Mouse (Mus musculus): Measurements from ENCODE around the gene Sptbn1. TPM values are rescaled to one million over a fixed set of nuclear protein-coding genes. Genes with fewer than 3 reads are reported as not detected.

The Sptbn1 gene
- polyA plus RNA-seq, 1 experiment from 2014 or later = 159 TPM

Other genes with a start within 250 kb of the Sptbn1 start
- gene Eml6, start 242.1 kb downstream of the Sptbn1 start, polyA plus RNA-seq (2015; fragmentation: Nextera tagmentation; extraction: Ambion mirVana) = 2.5 and 5.6 TPM in 2 replicates
- gene 4930505A04Rik, start 203.7 kb upstream of the Sptbn1 start, polyA plus RNA-seq (2015; fragmentation: Nextera tagmentation; extraction: Ambion mirVana) = 0.32 TPM in 1 of 2 replicates, not detected in the other

All from forebrain, embryonic 16.5 days (tissue).